Mouse (Mus musculus) retina, postnatal 7 days (tissue): ENCODE data around the gene Frmpd1.

Experiments
- DNase-seq: peaks from one replicate; pipeline ENCODE4 v3.0.0-alpha.2; 2012; ENCODE audit warnings: low read depth, low spot score

Frmpd1 gene

GRCm38 (mm10) chr4:45184521-45185330, at the start of gene Frmpd1:
Gene Frmpd1 (plus strand): TSS chr4:45184875.
- DNase-seq = peak; percentile 53

- no peak for DNase-seq
These were observed 47.0 kb upstream of the Frmpd1 start for GRCm38 (mm10) chr4:45137636-45138035.

GRCm38 (mm10) chr4:45141835-45142234, 42.8 kb upstream of the Frmpd1 start:
- no peak for DNase-seq

- no peak for DNase-seq
These were observed 42.3 kb upstream of the Frmpd1 start for GRCm38 (mm10) chr4:45142411-45142810.

- no peak for DNase-seq
These were observed 41.7 kb upstream of the Frmpd1 start for GRCm38 (mm10) chr4:45143005-45143404.

GRCm38 (mm10) chr4:45156433-45156832, 28.2 kb upstream of the Frmpd1 start:
- DNase-seq = no peak

- DNase-seq = no peak
These were observed 26.1 kb upstream of the Frmpd1 start for GRCm38 (mm10) chr4:45158608-45159007.

GRCm38 (mm10) chr4:45160773-45161172, 23.9 kb upstream of the Frmpd1 start:
- DNase-seq = no peak

- DNase-seq = no peak
These were observed 21.0 kb upstream of the Frmpd1 start for GRCm38 (mm10) chr4:45163711-45164110.

GRCm38 (mm10) chr4:45165477-45165876, 19.2 kb upstream of the Frmpd1 start:
- no peak for DNase-seq

GRCm38 (mm10) chr4:45165955-45166354, 18.7 kb upstream of the Frmpd1 start:
- DNase-seq = no peak

GRCm38 (mm10) chr4:45171340-45171739, 13.3 kb upstream of the Frmpd1 start:
- no peak for DNase-seq

GRCm38 (mm10) chr4:45183818-45184520, 706 bp upstream of the Frmpd1 start:
- peak; percentile 14 for DNase-seq

GRCm38 (mm10) chr4:45185331-45185669, 625 bp downstream of the Frmpd1 start:
- DNase-seq = no peak

- DNase-seq = no peak
These were observed 13.6 kb downstream of the Frmpd1 start for GRCm38 (mm10) chr4:45198296-45198695.

GRCm38 (mm10) chr4:45203283-45203682, 18.6 kb downstream of the Frmpd1 start:
- no peak for DNase-seq

GRCm38 (mm10) chr4:45207444-45207843, 22.8 kb downstream of the Frmpd1 start:
- DNase-seq = no peak

GRCm38 (mm10) chr4:45208832-45209363, 24.2 kb downstream of the Frmpd1 start:
- DNase-seq = peak; percentile 28

GRCm38 (mm10) chr4:45212342-45213063, 27.8 kb downstream of the Frmpd1 start:
- DNase-seq = no peak

GRCm38 (mm10) chr4:45219946-45220345, 35.3 kb downstream of the Frmpd1 start:
- DNase-seq = no peak

- no peak for DNase-seq
These were observed 37.7 kb downstream of the Frmpd1 start for GRCm38 (mm10) chr4:45222395-45222794.

GRCm38 (mm10) chr4:45230263-45230662, 45.6 kb downstream of the Frmpd1 start:
- DNase-seq = no peak
